8 mouse cellular contexts compared by ENCODE assay signal in genomic region chr9:27300698-27301097, GRCm38 (mm10). TPM values are rescaled to one million over a fixed set of nuclear protein-coding genes. Genes with fewer than 3 reads are reported as not detected.
A peak's percentile ranks its signal among the peaks of the same experiment; 100 is the strongest.
DNase-seq lines count a peak whose midpoint lies in the region; ATAC-seq and TF ChIP-seq lines count a peak whose summit lies in the region.
"Had no signal": no experiment of that assay in that cellular context is flagged by ENCODE, and none has a peak within 500 bp of the region (broad histone marks: within the 10 kb centered on the region; RNA-seq: fewer than 3 reads in every experiment).

No protein-coding gene starts in this region.

- peaks cover 5% of the 10 kb centered on the region; the same call in 1 of the 2 replicates for H3K4me1 ChIP-seq in lung, embryonic 16.5 days (replicated peaks; ENCODE audit: control insufficient read depth, insufficient read depth, low read length)
- H3K4me1 ChIP-seq in forebrain, embryonic 10.5 days: peaks cover 73% of the 10 kb centered on the region
- H3K4me1 ChIP-seq in limb, embryonic 11.5 days (ENCODE audit: control insufficient read depth, insufficient read depth, low read length): peaks cover 26% of the 10 kb centered on the region
- 0 out of 2 replicates have a peak, but pooled peaks cover 2% of the 10 kb centered on the region for H3K4me1 ChIP-seq in stomach, postnatal 0 days (replicated peaks; ENCODE audit: control insufficient read depth, insufficient read depth)

- no peak overlapping the region for H3K27ac ChIP-seq in lung, embryonic 16.5 days (ENCODE audit: low read length)
- no peak overlapping the region; the same call in 1 of the 2 replicates for H3K27ac ChIP-seq in forebrain, embryonic 10.5 days
- no peak overlapping the region for H3K27ac ChIP-seq in limb, embryonic 11.5 days (replicated peaks; ENCODE audit: low read depth, low read length)
- no peak overlapping the region for H3K27ac ChIP-seq in stomach, postnatal 0 days (replicated peaks)

- no peak for DNase-seq in lung, postnatal 4 days
- no peak for DNase-seq in forebrain, embryonic 10.5 days (ENCODE audit: extremely low spot score, low spot score)
- no peak for DNase-seq in limb, embryonic 11.5 days (ENCODE audit: low spot score)
- DNase-seq in stomach, postnatal 0 days (ENCODE audit: low spot score): no peak
- DNase-seq in spleen, postnatal 4 days (ENCODE audit: low spot score in 2 of 2): no peak
- DNase-seq in frontal cortex, postnatal 36 days (ENCODE audit: low spot score in 2 of 2): no peak
- DNase-seq: thymus, postnatal 36 days had no signal

- peak overlapping the region; percentile 74 for H3K4me2 ChIP-seq in lung, embryonic 16.5 days (ENCODE audit: low read depth, low read length)
- peak overlapping the region; percentile 90 for H3K4me2 ChIP-seq in limb, embryonic 11.5 days (ENCODE audit: low read depth, severe bottlenecking)
- H3K4me2 ChIP-seq in stomach, postnatal 0 days (replicated peaks; ENCODE audit: low read depth): peak overlapping the region; percentile 84

- TF ChIP-seq EP300 in stomach, postnatal 0 days (optimal IDR thresholded peaks at IDR 0.05): no peak

- peaks cover 32% of the 10 kb centered on the region for H3K27me3 ChIP-seq in lung, embryonic 16.5 days (ENCODE audit: control insufficient read depth, insufficient read depth, low read depth, low read length)
- peaks cover 39% of the 10 kb centered on the region for H3K27me3 ChIP-seq in forebrain, embryonic 10.5 days (ENCODE audit: poor library complexity, severe bottlenecking)
- H3K27me3 ChIP-seq in limb, embryonic 11.5 days (ENCODE audit: control insufficient read depth, insufficient read depth, low read length): peaks cover 12% of the 10 kb centered on the region; the same call in 1 of the 2 replicates
- H3K27me3 ChIP-seq in stomach, postnatal 0 days (ENCODE audit: control insufficient read depth, insufficient read depth, low read length): 0 out of 2 replicates have a peak, but pooled peaks cover 4% of the 10 kb centered on the region

- no peak overlapping the region for H3K9ac ChIP-seq in lung, embryonic 16.5 days (ENCODE audit: low read length)
- no peak overlapping the region for H3K9ac ChIP-seq in limb, embryonic 11.5 days (ENCODE audit: low read length)
- H3K9ac ChIP-seq in stomach, postnatal 0 days (ENCODE audit: low read length): no peak overlapping the region

- ATAC-seq in lung, embryonic 16.5 days (ENCODE audit: low read depth): no peak
- ATAC-seq in limb, embryonic 11.5 days (ENCODE audit: insufficient number of reproducible peaks, low FRiP score, low TSS enrichment, low read depth): no peak
- no peak for ATAC-seq in stomach, postnatal 0 days (ENCODE audit: low FRiP score, low TSS enrichment)

- 8% methylated on average over 4 of the region's 4 CpGs for WGBS in lung, embryonic 16.5 days
- 8% methylated on average over 4 of the region's 4 CpGs for WGBS in forebrain, embryonic 10.5 days
- WGBS in limb, embryonic 11.5 days: 9% methylated on average over 4 of the region's 4 CpGs
- 16% methylated on average over 4 of the region's 4 CpGs for WGBS in stomach, postnatal 0 days

- H3K4me3 ChIP-seq in lung, embryonic 16.5 days (ENCODE audit: low read length): peak overlapping the region; percentile 63
- peak overlapping the region; percentile 85 for H3K4me3 ChIP-seq in forebrain, embryonic 10.5 days
- peak overlapping the region; percentile 67 for H3K4me3 ChIP-seq in limb, embryonic 11.5 days (ENCODE audit: low read depth, low read length)
- H3K4me3 ChIP-seq in stomach, postnatal 0 days (ENCODE audit: low read depth, low read length): peak overlapping the region; percentile 59

- TF ChIP-seq CTCF in stomach, postnatal 0 days (IDR thresholded peaks at IDR 0.05; ENCODE audit: low read depth): no peak

- H3K36me3 ChIP-seq in lung, embryonic 16.5 days (ENCODE audit: control insufficient read depth, insufficient read depth, low read length): no peaks in the 10 kb centered on the region
- no peaks in the 10 kb centered on the region for H3K36me3 ChIP-seq in forebrain, embryonic 10.5 days (replicated peaks)
- H3K36me3 ChIP-seq in limb, embryonic 11.5 days (ENCODE audit: control insufficient read depth, insufficient read depth, low read length): no peaks in the 10 kb centered on the region
- H3K36me3 ChIP-seq in stomach, postnatal 0 days (ENCODE audit: control insufficient read depth, insufficient read depth, low read length): no peaks in the 10 kb centered on the region

- no peaks in the 10 kb centered on the region for H3K9me3 ChIP-seq in lung, embryonic 16.5 days (ENCODE audit: control insufficient read depth, low read length)
- H3K9me3 ChIP-seq in forebrain, embryonic 10.5 days: no peaks in the 10 kb centered on the region
- H3K9me3 ChIP-seq in limb, embryonic 11.5 days (ENCODE audit: control insufficient read depth, low read length): no peaks in the 10 kb centered on the region
- H3K9me3 ChIP-seq in stomach, postnatal 0 days (ENCODE audit: control insufficient read depth, low read length): no peaks in the 10 kb centered on the region

RNA-seq across cellular contexts. Expression of gene Igsf9b, which starts 1.7 kb away (rescaled TPM):
- 2.4 and 2.6 TPM in 2 replicates for polyA plus RNA-seq in lung, embryonic 16.5 days (2015; fragmentation: Nextera tagmentation; extraction: Ambion mirVana)
- 6.3 and 6.8 TPM in 2 replicates for polyA plus RNA-seq in forebrain, embryonic 10.5 days (2016; fragmentation: Nextera tagmentation; extraction: Ambion mirVana)
- polyA plus RNA-seq in limb, embryonic 11.5 days (2014; fragmentation: Nextera tagmentation; extraction: Ambion mirVana): 2.5 and 2.9 TPM in 2 replicates
- polyA plus RNA-seq in stomach, postnatal 0 days (2015; fragmentation: Nextera tagmentation; extraction: Ambion mirVana): 6.0 TPM in 2 replicates
